Mouse (Mus musculus) Patski (cell line): ENCODE results near the gene Filip1. TPM values are rescaled to one million over a fixed set of nuclear protein-coding genes. Genes with fewer than 3 reads are reported as not detected.

ENCODE experiments used
- ATAC-seq: fragments of 100-300 bp; one replicate; pipeline ENCODE4 v1.8.0; 2021
- CTCF ChIA-PET: fragments of 350-600 bp; sonication (Branson Sonifier 250); formaldehyde crosslinking; loops from one replicate; lab custom pipeline; 2022; ENCODE audit warnings: inconsistent platforms; lab: Charles Lee
- POLR2A ChIA-PET: fragments of 350-600 bp; sonication (Branson Sonifier 250); formaldehyde crosslinking; loops from one replicate; lab custom pipeline; 2022; ENCODE audit warnings: antibody characterized with exemption, inconsistent platforms; lab: Charles Lee
- DNase-seq: peaks from one replicate; pipeline ENCODE4 v3.0.0-alpha.2; 2011; ENCODE audit warnings: low read depth, low spot score
- H3K27me3 ChIP-seq: fragments of 371-371 bp; one replicate; pipeline ENCODE4 v1.5.1; 2021
- CTCF ChIP-seq: fragments of 100-300 bp; IDR thresholded peaks from one replicate; pipeline ENCODE4 v1.5.1; 2021
- in situ Hi-C: fragments of 300-500 bp; cut with MboI; formaldehyde crosslinking; loops from 3 replicates; pipeline ENCODE4 v1.11.1; 2018; ENCODE audit warnings: low pct_unique_long_range_greater_than_20kb, mixed read lengths
- polyA plus RNA-seq: library from polyadenylated mRNA; unstranded; gene quantifications from one replicate; pipeline ENCODE4 v1.2.3, GENCODE M21; 2021

Filip1 gene
- polyA plus RNA-seq, 1 experiment from 2014 or later: not detected

GRCm38 (mm10) chr9:80022821-80023220 lies 10.2 kb upstream of the Filip1 start:
- no peak for TF ChIP-seq CTCF
- CTCF ChIA-PET: interaction anchor here (1.1 to 1.5 kb wide), 2 partner anchors 20 to 137 kb away, joined by 3 read pairs; no protein-coding TSS in a partner anchor
- DNase-seq (no peak), ATAC-seq (no peak)
- POLR2A ChIA-PET: no interaction called here
- H3K27me3 ChIP-seq: no peaks in the 10 kb centered on the region
- in situ Hi-C loops: loop anchor here (25.0 kb wide), 1 partner anchor 1236 kb away; no protein-coding TSS in a partner anchor

GRCm38 (mm10) chr9:80021648-80022047 lies 9.0 kb upstream of the Filip1 start:
- H3K27me3 ChIP-seq: no peaks in the 10 kb centered on the region
- ChIA-PET POLR2A (no interaction called here), CTCF (interaction anchor here (1.5 kb wide), 1 partner anchor 18 kb away, joined by 3 read pairs; no protein-coding TSS in a partner anchor)
- no peak for TF ChIP-seq CTCF
- ATAC-seq (no peak), DNase-seq (no peak)
- in situ Hi-C loops: loop anchor here (25.0 kb wide), 1 partner anchor 1234 kb away; no protein-coding TSS in a partner anchor

- POLR2A ChIA-PET: no interaction called here
Observed at GRCm38 (mm10) chr9:80020429-80020828, 7.8 kb upstream of the Filip1 start.

GRCm38 (mm10) chr9:80012016-80012415 lies 635 bp downstream of the Filip1 start:
- no peak for ATAC-seq
- ChIA-PET CTCF (no interaction called here), POLR2A (no interaction called here)
- in situ Hi-C loops: loop anchor here (25.0 kb wide), 1 partner anchor 1225 kb away; no protein-coding TSS in a partner anchor
- DNase-seq: no peak
- TF ChIP-seq CTCF: no peak
- H3K27me3 ChIP-seq: no peaks in the 10 kb centered on the region

More at GRCm38 (mm10) chr9:80020429-80020828, 7.8 kb upstream of the Filip1 start:
- no peak for TF ChIP-seq CTCF
- H3K27me3 ChIP-seq: no peaks in the 10 kb centered on the region
- CTCF ChIA-PET: interaction anchor here (0.8 kb wide), 1 partner anchor 213 kb away, joined by 3 read pairs; no protein-coding TSS in a partner anchor
- in situ Hi-C loops: loop anchor here (25.0 kb wide), 1 partner anchor 1233 kb away; no protein-coding TSS in a partner anchor
- no peak for ATAC-seq
- no peak for DNase-seq

- DNase-seq: no peak
- ATAC-seq: no peak
- H3K27me3 ChIP-seq: peaks cover 9% of the 10 kb centered on the region
- POLR2A ChIA-PET: interaction anchor here (0.7 kb wide), 1 partner anchor 88 kb away, joined by 3 read pairs; no protein-coding TSS in a partner anchor
- CTCF ChIA-PET: interaction anchor here (0.8 to 2.9 kb wide), 5 partner anchors 8 to 247 kb away, joined by 3 to 13 read pairs (median 4); no protein-coding TSS in a partner anchor
- in situ Hi-C loops: loop anchor here (5.0 to 25.0 kb wide), 2 partner anchors 190 to 1215 kb away; no protein-coding TSS in a partner anchor
- peak; percentile 95 for TF ChIP-seq CTCF
Observed at GRCm38 (mm10) chr9:80002394-80003188, 10.1 kb downstream of the Filip1 start.

GRCm38 (mm10) chr9:79997282-79997681 lies 15.4 kb downstream of the Filip1 start:
- ChIA-PET CTCF (interaction anchor here (0.9 kb wide), 1 partner anchor 188 kb away, joined by 3 read pairs; no protein-coding TSS in a partner anchor), POLR2A (interaction anchor here (0.5 kb wide), 1 partner anchor 87 kb away, joined by 4 read pairs; no protein-coding TSS in a partner anchor)
- TF ChIP-seq CTCF: no peak

GRCm38 (mm10) chr9:79994296-79994695 lies 18.4 kb downstream of the Filip1 start:
- ChIA-PET CTCF (interaction anchor here (1.1 to 1.2 kb wide), 2 partner anchors 9 to 187 kb away, joined by 3 to 4 read pairs; no protein-coding TSS in a partner anchor), POLR2A (no interaction called here)
- no peak for TF ChIP-seq CTCF
- DNase-seq (no peak), ATAC-seq (no peak)
- H3K27me3 ChIP-seq: no peaks in the 10 kb centered on the region
- in situ Hi-C loops: loop anchor here (25.0 kb wide), 1 partner anchor 107 kb away; no protein-coding TSS in a partner anchor

More at GRCm38 (mm10) chr9:79997282-79997681, 15.4 kb downstream of the Filip1 start:
- H3K27me3 ChIP-seq: peaks cover 5% of the 10 kb centered on the region
- in situ Hi-C loops: loop anchor here (25.0 kb wide), 1 partner anchor 110 kb away; no protein-coding TSS in a partner anchor
- ATAC-seq: no peak
- no peak for DNase-seq

GRCm38 (mm10) chr9:79993066-79993465 lies 19.6 kb downstream of the Filip1 start:
- DNase-seq (peak; percentile 44), ATAC-seq (peak; percentile 71)
- H3K27me3 ChIP-seq: no peaks in the 10 kb centered on the region
- in situ Hi-C loops: loop anchor here (25.0 kb wide), 1 partner anchor 106 kb away; no protein-coding TSS in a partner anchor
- ChIA-PET CTCF (interaction anchor here (1.9 kb wide), 1 partner anchor 186 kb away, joined by 5 read pairs; no protein-coding TSS in a partner anchor), POLR2A (no interaction called here)
- TF ChIP-seq CTCF: no peak

- in situ Hi-C loops: loop anchor here (25.0 kb wide), 1 partner anchor 103 kb away; no protein-coding TSS in a partner anchor
- ATAC-seq (no peak), DNase-seq (no peak)
- H3K27me3 ChIP-seq: no peaks in the 10 kb centered on the region
- TF ChIP-seq CTCF: no peak
- POLR2A ChIA-PET: no interaction called here
- CTCF ChIA-PET: interaction anchor here (1.6 kb wide), 1 partner anchor 25 kb away, joined by 5 read pairs; no protein-coding TSS in a partner anchor
Observed at GRCm38 (mm10) chr9:79990456-79991017, 22.1 kb downstream of the Filip1 start.
